Mouse (Mus musculus) liver, adult (tissue): ENCODE data around the gene Gabarapl2.

ENCODE experiments used
- GATA4 ChIP-seq: IDR thresholded peaks from 2 replicates; pipeline ENCODE4 v1.6.1; 2014; ENCODE audit warnings: mild to moderate bottlenecking, low read length; ENCODE audit not compliant: insufficient replicate concordance

Gene Gabarapl2

GRCm38 (mm10) chr8:111957231-111957630 is 16.7 kb downstream of the Gabarapl2 start:
- TF ChIP-seq GATA4 = no peak

- TF ChIP-seq GATA4 = no peak
These were observed 20.3 kb downstream of the Gabarapl2 start for GRCm38 (mm10) chr8:111960591-111961321.

DNA sequence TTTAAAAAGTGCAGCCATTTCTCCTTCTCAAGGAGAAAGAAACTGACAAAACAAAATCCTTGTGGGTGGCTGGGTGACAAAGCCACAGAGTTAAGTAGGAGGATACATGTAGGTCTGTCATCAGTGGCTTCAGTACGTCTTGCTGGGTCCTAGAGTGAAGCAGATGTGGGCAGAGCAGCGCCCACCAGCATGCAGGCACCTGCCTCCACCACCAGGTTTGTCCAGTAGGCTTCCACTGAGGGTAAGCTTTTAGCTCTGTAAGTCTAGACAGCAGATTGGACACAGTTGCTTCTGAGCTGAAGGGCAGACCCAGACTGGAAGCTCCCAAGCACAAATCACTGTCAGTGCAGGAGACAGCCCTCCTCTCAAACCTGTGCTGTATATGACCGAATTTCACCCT is 20.8 kb downstream of the Gabarapl2 start:
- no peak for TF ChIP-seq GATA4

DNA sequence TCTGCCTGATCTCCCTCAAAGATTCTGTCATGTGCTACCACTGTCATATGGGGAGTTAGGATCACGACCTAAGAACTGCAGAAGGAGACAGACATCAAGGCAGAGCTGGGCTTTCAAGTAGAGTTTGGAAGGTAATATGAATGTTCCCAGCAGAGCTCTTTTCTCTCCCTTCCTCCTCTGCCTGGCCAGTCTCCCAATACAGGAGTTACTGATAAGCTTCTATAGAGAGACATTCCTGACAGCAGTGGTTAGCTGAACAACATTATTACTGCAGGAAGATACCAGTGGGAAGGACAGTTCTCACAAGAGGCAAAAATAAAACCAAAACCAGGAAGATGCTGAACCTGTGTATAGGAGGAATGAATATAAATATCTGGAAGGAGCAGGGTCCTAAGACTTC is 22.1 kb downstream of the Gabarapl2 start:
- no peak for TF ChIP-seq GATA4

DNA sequence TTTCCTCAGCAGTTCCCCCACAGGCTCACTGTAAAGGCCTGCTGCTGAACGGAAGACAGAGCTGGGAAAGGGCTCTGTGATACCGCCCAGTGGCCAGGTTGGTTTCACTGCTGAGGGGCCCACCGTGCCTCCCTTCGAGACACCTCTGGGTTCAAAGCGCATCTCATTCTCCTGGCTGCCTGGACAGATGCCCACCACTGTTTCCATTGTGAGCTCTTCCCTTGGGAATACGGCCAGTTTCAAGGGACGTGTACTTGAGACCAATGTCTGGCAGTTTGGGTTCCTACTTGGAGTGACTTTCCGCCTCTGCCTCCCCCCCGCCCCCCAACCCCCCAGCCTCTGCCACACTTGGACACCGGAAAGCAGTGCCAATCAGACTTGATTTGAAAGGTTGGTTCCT is 22.6 kb downstream of the Gabarapl2 start:
- TF ChIP-seq GATA4 = no peak

- TF ChIP-seq GATA4 = no peak
These were observed 23.0 kb downstream of the Gabarapl2 start for GRCm38 (mm10) chr8:111963546-111963945.

GRCm38 (mm10) chr8:111964351-111964750 is 23.8 kb downstream of the Gabarapl2 start:
- no peak for TF ChIP-seq GATA4

- TF ChIP-seq GATA4 = no peak
These were observed 24.5 kb downstream of the Gabarapl2 start for GRCm38 (mm10) chr8:111964849-111965561.

DNA sequence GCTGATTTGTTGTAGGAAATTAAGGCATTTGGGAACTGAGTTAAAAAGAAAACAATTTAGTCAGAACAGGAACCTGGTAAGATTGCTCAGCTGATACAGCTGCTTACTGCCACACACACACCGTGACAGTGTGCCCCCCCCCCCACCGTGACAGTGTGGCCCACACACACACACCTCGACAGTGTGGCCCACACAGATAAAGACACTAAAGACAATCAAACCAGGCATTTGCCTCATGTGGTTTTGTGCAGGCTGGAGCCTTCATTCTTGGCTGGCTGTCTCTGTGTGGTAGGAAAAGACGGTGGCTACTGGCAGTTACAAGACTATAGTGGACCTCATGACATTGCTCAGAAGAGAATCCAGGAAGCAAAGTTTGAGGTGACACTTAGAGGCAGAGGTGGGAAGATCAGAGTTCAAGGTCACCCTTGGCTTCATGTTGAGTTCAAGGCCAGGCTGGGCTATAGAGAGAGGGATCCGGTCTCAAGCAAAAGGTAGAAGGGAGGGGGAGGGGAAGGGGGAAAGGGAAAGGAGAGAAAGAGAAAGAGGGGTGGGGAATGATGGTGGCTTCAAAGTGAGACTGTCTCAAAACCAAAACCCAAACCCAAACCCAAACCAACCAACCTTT is 26.9 kb downstream of the Gabarapl2 start:
- TF ChIP-seq GATA4 = no peak

DNA sequence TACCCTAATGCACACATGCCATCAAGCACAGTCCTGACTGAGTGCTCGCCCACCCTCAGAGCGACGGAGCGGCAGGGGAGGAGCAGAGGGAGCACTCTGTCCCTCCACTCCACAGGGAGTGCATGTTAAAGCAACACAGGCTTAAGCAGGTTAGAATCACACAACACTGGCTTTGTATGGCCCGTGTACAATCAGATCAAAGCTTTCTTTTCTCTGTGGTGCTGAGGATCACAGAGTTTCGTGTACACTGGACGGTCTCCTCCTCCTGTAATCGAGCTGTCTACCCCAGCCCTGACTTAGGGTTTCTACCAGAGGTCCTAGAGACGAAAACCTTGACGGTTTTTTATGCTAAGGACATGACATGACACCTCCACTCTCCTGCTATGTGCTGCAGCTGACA is 28.0 kb downstream of the Gabarapl2 start:
- TF ChIP-seq GATA4 = no peak

DNA sequence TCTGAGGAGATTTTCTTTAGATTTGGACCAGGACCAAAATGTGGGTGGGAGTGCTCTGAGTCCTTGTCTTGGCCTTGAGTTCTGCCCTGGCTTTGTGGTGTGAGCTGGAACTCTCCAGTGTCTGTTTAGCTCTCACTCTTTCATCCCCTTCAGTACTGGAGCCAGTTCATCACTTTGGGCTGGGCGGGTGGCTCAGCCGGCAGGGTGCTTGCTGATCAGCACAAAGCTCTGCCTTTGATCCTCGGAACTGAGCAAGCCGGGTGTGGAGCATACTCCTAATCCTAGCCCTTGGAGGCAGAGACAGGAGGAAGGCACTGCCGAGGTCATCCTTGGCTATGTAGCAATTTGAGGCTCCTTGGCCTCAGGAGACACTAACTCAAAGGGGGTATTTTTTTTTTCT is 28.5 kb downstream of the Gabarapl2 start:
- TF ChIP-seq GATA4 = no peak

GRCm38 (mm10) chr8:111974138-111974537 is 33.6 kb downstream of the Gabarapl2 start:
- TF ChIP-seq GATA4 = no peak

- TF ChIP-seq GATA4 = no peak
These were observed 35.2 kb downstream of the Gabarapl2 start for GRCm38 (mm10) chr8:111975706-111976105.

DNA sequence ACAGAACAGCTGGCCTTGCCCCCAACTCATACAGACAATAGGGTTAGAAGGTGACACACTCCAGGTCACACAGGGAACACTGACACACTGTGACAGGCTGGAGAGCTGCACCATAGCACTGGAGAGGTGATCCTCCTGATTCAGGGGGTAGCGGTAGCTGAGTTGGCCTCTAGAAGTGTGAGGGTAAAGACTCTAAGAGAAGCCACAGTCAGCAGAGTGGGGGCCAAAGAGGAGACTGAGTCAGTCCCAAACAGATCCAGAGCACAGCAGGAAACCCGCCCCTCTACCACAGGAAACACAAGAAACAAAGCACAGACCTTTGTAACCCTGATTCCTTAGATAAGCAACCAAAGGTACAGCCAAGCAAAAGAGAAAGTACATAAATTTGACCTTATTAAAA is 35.8 kb downstream of the Gabarapl2 start:
- no peak for TF ChIP-seq GATA4

- TF ChIP-seq GATA4 = no peak
These were observed 37.6 kb downstream of the Gabarapl2 start for GRCm38 (mm10) chr8:111978147-111978546.

- no peak for TF ChIP-seq GATA4
These were observed 41.6 kb downstream of the Gabarapl2 start for GRCm38 (mm10) chr8:111982116-111982515.
